Mouse (Mus musculus) C2C12 (cell line): ENCODE measurements around the gene Tnnc1. TPM values are rescaled to one million over a fixed set of nuclear protein-coding genes. Genes with fewer than 3 reads are reported as not detected.

Experiments
- H3K27me3 ChIP-seq: one replicate; pipeline ENCODE4 v1.6.1; 2011; ENCODE audit not compliant: control insufficient read depth, insufficient read depth, insufficient read length
- H3K36me3 ChIP-seq: one replicate; pipeline ENCODE4 v1.6.1; 2011; ENCODE audit not compliant: control insufficient read depth, insufficient read depth
- H3K4me3 ChIP-seq: one replicate; pipeline ENCODE4 v1.5.1; 2011; ENCODE audit warnings: mild to moderate bottlenecking, control low read depth; ENCODE audit not compliant: poor library complexity, insufficient read depth, severe bottlenecking
- H3K79me2 ChIP-seq: one replicate; pipeline ENCODE4 v1.6.1; 2011; ENCODE audit not compliant: control insufficient read depth, insufficient read depth
- H3K79me3 ChIP-seq: one replicate; pipeline ENCODE4 v1.6.1; 2011; ENCODE audit warnings: low read depth, control low read depth
- H3ac ChIP-seq: one replicate; pipeline ENCODE3; 2011; ENCODE audit warnings: low read depth; ENCODE audit not compliant: control insufficient read depth, insufficient read length
- CEBPB ChIP-seq: IDR thresholded peaks from one replicate; pipeline ENCODE4 v1.6.1; 2011; ENCODE audit warnings: low read depth, mild to moderate bottlenecking, control low read depth, moderate library complexity
- CTCF ChIP-seq: IDR thresholded peaks from one replicate; pipeline ENCODE4 v1.5.1; 2011; ENCODE audit not compliant: control insufficient read depth, insufficient read depth, insufficient read length
- FOSL1 ChIP-seq: IDR thresholded peaks from one replicate; pipeline ENCODE4 v1.8.0; 2011; ENCODE audit warnings: mild to moderate bottlenecking, low read length; ENCODE audit not compliant: poor library complexity, insufficient read depth, severe bottlenecking
- MAX ChIP-seq: IDR thresholded peaks from one replicate; pipeline ENCODE4 v1.6.1; 2011; ENCODE audit warnings: mild to moderate bottlenecking, control low read depth
- MYOD1 ChIP-seq: IDR thresholded peaks from one replicate; pipeline ENCODE4 v1.6.1; 2011; ENCODE audit warnings: low read depth; ENCODE audit not compliant: control insufficient read depth, insufficient read length
- MYOG ChIP-seq: IDR thresholded peaks from one replicate; pipeline ENCODE4 v1.6.1; 2011; ENCODE audit not compliant: control insufficient read depth, insufficient read length; ENCODE audit errors: extremely low read depth
- USF1 ChIP-seq: IDR thresholded peaks from one replicate; pipeline ENCODE4 v1.6.1; 2011; ENCODE audit warnings: low read depth, mild to moderate bottlenecking, control low read depth, moderate library complexity
- polyA plus RNA-seq: library from polyadenylated mRNA; unstranded; fragments of >200 nt; fragmentation: generic; extraction: Trizol; gene quantifications from one replicate; pipeline ENCODE4 v1.2.1, GENCODE M21; 2012; ENCODE audit warnings: missing spikeins

Gene Tnnc1
- polyA plus RNA-seq, 1 experiment: 21.0 TPM

DNA sequence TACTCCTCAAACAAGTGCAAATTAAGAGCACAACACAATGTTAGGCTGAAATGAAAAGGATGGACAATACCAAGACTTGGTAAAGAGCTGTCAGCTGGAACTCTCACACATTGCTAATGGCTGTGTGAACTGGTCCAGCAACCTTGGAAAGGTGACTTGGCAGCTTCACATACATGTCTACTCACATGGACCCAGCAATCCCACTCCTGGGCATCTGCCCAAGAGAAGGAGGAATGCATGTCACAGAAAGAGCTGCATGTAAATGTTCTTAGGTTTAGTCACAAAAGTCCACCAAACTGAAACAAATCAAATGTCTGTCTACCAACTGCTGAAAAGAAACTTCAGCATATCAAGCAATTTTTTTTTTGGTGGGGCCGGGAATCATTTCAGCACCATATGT, 37.8 kb downstream of the Tnnc1 start:
- Histone ChIP-seq H3K27me3 (no peaks in the 10 kb centered on the region), H3K79me3 (no peaks in the 10 kb centered on the region), H3K4me3 (no peak overlapping the region), H3K79me2 (no peaks in the 10 kb centered on the region), H3K36me3 (no peaks in the 10 kb centered on the region), H3ac (no peak overlapping the region)
- TF ChIP-seq FOSL1: no peak
- no peak for TF ChIP-seq USF1
- TF ChIP-seq CTCF: no peak
- no peak for TF ChIP-seq MYOD1
- TF ChIP-seq MYOG: no peak
- TF ChIP-seq MAX: no peak
- no peak for TF ChIP-seq CEBPB

DNA sequence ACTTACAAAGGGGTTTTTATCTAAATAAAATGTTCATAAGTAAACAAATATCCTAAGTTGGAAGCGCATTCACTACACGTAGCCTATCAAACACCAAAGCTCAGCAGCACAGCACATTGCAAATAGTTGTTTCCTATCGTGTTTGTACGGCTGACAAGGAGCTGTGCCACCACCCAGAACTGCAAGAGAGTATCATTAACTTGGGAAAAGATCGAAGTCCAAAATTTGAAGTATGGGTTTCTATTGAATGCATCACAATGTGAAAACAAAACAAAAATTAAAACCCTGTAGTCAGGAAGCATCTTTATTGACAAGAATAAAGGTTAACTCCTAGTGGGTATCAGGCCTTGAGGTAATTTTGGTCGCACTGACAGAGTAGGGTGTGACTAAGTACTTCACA, 40.3 kb downstream of the Tnnc1 start:
- no peak for TF ChIP-seq MYOG
- no peak for TF ChIP-seq USF1
- no peak for TF ChIP-seq MAX
- TF ChIP-seq FOSL1: no peak
- TF ChIP-seq MYOD1: no peak
- TF ChIP-seq CTCF: no peak
- TF ChIP-seq CEBPB: no peak
- Histone ChIP-seq H3ac (no peak overlapping the region), H3K27me3 (no peaks in the 10 kb centered on the region), H3K79me3 (peaks cover 20% of the 10 kb centered on the region), H3K79me2 (peaks cover 22% of the 10 kb centered on the region), H3K4me3 (no peak overlapping the region), H3K36me3 (peaks cover 7% of the 10 kb centered on the region)

DNA sequence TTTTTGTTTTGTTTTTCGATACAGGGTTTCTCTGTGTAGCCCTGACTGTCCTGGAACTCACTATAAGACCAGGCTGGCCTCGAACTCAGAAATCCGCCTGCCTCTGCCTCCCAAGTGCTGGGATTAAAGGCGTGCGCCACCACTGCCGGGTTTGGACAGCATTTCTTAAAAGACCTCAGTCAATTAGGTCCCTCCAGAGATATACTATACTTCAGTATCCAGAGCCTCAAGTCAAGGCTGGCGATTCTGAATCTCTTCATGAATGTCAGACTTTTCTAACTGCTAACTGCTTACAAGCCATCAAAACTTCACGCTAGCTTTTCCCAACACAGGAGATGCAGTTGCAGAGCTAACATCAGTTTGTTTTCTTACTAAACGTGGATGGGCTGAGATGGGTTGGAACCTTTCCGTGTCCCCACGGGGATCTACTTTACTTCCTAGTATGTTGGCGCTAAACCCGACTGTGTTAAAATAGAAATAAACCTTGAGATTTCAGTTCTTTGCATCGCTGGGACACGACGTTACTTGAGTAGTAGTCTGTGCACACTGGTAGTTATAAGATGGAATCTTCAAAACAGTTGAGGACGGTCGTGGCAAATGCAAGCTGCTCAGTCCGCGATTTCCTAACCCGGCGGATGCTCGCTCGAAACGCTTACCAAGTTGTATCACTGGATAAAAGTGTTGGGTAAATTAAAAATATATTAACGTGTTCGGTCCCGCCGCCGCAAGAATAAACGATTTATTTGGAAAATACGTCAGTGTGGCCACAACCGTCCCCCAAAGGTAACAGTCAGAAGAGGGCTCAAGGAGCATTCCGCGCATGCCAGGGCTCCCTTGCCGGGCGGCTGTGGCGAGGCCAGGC, 42.3 kb downstream of the Tnnc1 start:
- TF ChIP-seq MYOG (no peak), CTCF (no peak), FOSL1 (no peak), USF1 (no peak), MAX (no peak)
- peaks cover 33% of the 10 kb centered on the region for H3K79me2 ChIP-seq
- H3ac ChIP-seq: peak overlapping the region; percentile 86
- peak overlapping the region; percentile 97 for H3K4me3 ChIP-seq
- peaks cover 28% of the 10 kb centered on the region for H3K36me3 ChIP-seq
- no peaks in the 10 kb centered on the region for H3K27me3 ChIP-seq
- H3K79me3 ChIP-seq: peaks cover 26% of the 10 kb centered on the region

DNA sequence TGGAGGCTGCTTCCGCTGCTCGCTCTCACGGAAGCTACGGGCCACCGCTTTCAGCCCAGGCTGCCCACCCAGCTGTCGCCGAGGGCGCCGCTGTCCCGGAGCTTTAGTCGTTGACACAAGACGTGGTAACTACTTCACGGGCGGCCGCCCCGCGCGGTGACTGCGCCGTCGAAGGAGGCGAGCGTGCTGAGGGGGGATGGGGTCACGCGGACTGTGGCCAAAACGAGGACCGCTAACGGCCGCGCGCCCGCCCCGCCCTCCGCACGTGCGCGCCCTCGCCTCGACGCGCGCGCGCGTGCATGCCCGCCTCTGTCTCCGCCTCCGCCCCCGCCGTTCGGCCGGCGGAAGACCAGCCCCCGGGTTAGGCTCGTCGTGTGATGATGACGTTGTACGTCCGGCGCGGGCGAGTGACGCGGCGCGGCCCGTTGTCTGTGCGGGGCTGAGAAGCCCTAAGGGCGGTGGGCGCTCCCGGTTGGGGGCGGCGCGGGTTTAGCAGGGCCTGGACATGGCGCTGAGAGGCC, 43.0 kb downstream of the Tnnc1 start, which contains the start of the genes Phf7 and Bap1:
Phf7 (minus strand) TSS at position 234 of the 521 bp plus-strand sequence.
Bap1 (plus strand) TSS at position 367 of the 521 bp plus-strand sequence.
- H3K27me3 ChIP-seq: no peaks in the 10 kb centered on the region
- peaks cover 35% of the 10 kb centered on the region for H3K36me3 ChIP-seq
- H3K79me2 ChIP-seq: peaks cover 33% of the 10 kb centered on the region
- peaks cover 26% of the 10 kb centered on the region for H3K79me3 ChIP-seq
- peak within 1 kb of the TSS; percentile 97 for H3ac ChIP-seq
- TF ChIP-seq MAX: peak; percentile 93
- TF ChIP-seq MYOG: no peak
- H3K4me3 ChIP-seq: peak within 1 kb of the TSS; percentile 97

DNA sequence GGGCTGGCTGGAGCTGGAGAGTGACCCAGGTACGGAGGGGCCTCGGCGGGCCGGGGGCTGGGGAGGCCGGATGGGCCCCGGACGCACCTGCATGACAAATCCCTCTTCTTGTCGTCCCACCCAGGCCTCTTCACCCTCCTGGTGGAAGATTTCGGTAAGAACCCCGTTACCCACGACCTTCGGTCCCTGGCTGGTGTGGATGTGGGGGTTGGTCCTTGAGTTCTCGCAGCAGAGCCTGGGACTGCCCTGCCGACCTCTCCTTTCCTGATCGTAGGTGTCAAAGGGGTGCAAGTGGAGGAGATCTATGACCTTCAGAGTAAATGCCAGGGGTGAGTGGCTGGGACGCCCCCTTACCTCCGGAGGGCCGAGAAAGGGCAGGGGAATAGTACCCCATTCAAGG, 43.5 kb downstream of the Tnnc1 start:
- Histone ChIP-seq H3ac (peak overlapping the region; percentile 97), H3K36me3 (peaks cover 40% of the 10 kb centered on the region), H3K79me3 (peaks cover 26% of the 10 kb centered on the region), H3K27me3 (no peaks in the 10 kb centered on the region), H3K4me3 (peak overlapping the region; percentile 97), H3K79me2 (peaks cover 33% of the 10 kb centered on the region)
- no peak for TF ChIP-seq CTCF
- TF ChIP-seq CEBPB: no peak
- TF ChIP-seq MYOG: no peak
- TF ChIP-seq USF1: no peak
- no peak for TF ChIP-seq FOSL1
- no peak for TF ChIP-seq MAX
- no peak for TF ChIP-seq MYOD1

DNA sequence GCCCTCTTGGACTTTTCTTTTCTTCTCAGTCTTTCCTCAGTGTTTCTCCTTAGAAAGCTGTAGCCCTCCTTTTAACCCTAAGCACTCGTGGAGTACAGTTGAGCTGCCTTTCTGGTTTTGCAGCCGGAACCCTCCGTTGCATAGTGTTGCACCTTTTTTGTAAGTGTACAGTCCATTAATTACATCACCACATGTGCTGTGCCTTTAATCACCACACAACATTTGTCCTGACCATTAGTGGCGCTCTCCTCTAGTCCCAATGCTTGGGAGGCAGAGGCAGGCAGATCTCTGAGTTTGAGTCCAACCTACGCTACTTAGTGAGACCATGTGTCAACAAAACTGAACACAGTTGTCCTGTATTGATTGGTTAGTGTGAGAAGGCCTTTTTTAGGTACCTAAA, 44.0 kb downstream of the Tnnc1 start:
- peaks cover 26% of the 10 kb centered on the region for H3K79me3 ChIP-seq
- peak overlapping the region; percentile 97 for H3ac ChIP-seq
- peaks cover 33% of the 10 kb centered on the region for H3K79me2 ChIP-seq
- H3K36me3 ChIP-seq: peaks cover 44% of the 10 kb centered on the region
- TF ChIP-seq MYOD1 (no peak), CTCF (no peak), MYOG (no peak), CEBPB (no peak)
- H3K4me3 ChIP-seq: peak overlapping the region; percentile 97
- H3K27me3 ChIP-seq: no peaks in the 10 kb centered on the region
